Mouse (Mus musculus): ENCODE measurements at regions not wholly inside any gene's neighbourhood (a gene's known extent, or its start where the extent isn't known, plus 50 kb on each side); places are given as distances from the start of the nearest gene placed in this dataset.

DNA sequence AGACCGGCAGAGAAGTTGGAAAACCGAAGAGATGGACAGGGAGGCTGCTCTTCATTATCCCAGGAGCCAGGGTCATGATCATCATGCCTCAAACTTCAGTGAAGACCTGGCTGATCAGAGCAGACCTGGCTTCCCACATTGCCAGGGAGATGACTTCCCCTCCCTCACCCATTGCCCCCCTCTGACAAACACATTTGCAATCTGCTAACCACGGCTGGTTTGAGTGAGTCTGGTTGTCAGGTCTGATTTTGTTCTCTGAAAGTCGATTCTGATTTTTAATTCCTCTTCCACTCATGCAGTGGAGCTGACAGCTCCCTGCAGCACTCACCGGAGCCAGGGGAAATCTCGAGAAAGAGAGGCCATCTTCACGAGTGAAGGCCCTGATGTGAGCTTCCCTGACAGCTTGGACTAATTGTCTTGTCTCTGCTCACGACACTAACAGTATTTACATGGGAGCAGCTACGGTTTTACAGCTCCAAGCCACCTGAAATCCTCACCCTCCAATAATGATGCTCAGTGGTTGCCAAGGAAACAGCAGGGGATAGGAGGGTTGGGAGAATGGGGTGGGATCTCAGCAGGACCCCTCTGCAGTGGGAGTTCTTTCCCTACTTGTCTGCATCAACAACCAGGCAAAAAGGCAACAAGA lies 124.2 kb downstream of the Chst1 start:
- TF ChIP-seq CTCF (IDR thresholded peaks at IDR 0.05; ENCODE audit: extremely low read depth, insufficient read depth, insufficient read length, insufficient replicate concordance) (no peak), POLR2A (IDR thresholded peaks at IDR 0.05; ENCODE audit: low read depth, low read length) (no peak)
- DNase-seq (ENCODE audit: low read depth in 1 of 2, low spot score in 2 of 2): no peak
- H3K27ac ChIP-seq (ENCODE audit: insufficient read depth, low read length): no peak overlapping the region
- H3K27me3 ChIP-seq (ENCODE audit: control insufficient read depth, insufficient read depth, low read length): no peaks in the 10 kb centered on the region
- H3K36me3 ChIP-seq (ENCODE audit: control insufficient read depth, insufficient read depth, low read length): no peaks in the 10 kb centered on the region
- H3K4me3 ChIP-seq (ENCODE audit: extremely low read depth, insufficient read depth, insufficient read length): no peak overlapping the region
- H3K4me1 ChIP-seq (ENCODE audit: control insufficient read depth, insufficient read depth, insufficient read length): no peaks in the 10 kb centered on the region
- WGBS: 63% methylated on average over 9 of the region's 9 CpGs

DNA sequence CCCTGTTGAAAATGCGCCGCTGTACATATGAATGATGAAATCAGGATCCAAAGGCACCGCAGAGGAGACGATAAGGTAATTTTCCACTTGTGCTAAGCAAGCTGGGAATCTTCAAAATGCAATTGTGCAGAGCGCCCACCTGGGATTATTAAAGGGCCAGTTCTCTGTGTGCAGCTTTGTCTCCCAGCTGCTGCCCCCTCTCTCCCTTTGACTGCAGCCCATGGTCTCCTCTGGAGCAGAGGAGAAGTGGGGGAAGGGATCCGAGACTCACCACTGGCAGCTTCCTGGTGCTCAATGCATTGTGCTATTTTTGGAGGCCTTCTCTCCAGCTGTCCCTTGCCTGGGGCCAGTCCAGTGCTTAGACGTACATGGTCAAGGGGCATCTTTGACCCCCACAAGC lies 127.1 kb downstream of the Chst1 start:
- no peak for TF ChIP-seq CTCF (IDR thresholded peaks at IDR 0.05; ENCODE audit: extremely low read depth, insufficient read depth, insufficient read length, insufficient replicate concordance)
- no peak for TF ChIP-seq POLR2A (IDR thresholded peaks at IDR 0.05; ENCODE audit: low read depth, low read length)
- no peak overlapping the region for H3K4me3 ChIP-seq (ENCODE audit: extremely low read depth, insufficient read depth, insufficient read length)
- 86% methylated on average over 7 of the region's 7 CpGs for WGBS
- no peak for DNase-seq (ENCODE audit: low read depth in 1 of 2, low spot score in 2 of 2)
- no peaks in the 10 kb centered on the region for H3K27me3 ChIP-seq (ENCODE audit: control insufficient read depth, insufficient read depth, low read length)
- H3K27ac ChIP-seq (ENCODE audit: insufficient read depth, low read length): no peak overlapping the region
- H3K4me1 ChIP-seq (ENCODE audit: control insufficient read depth, insufficient read depth, insufficient read length): no peaks in the 10 kb centered on the region
- H3K36me3 ChIP-seq (ENCODE audit: control insufficient read depth, insufficient read depth, low read length): no peaks in the 10 kb centered on the region

DNA sequence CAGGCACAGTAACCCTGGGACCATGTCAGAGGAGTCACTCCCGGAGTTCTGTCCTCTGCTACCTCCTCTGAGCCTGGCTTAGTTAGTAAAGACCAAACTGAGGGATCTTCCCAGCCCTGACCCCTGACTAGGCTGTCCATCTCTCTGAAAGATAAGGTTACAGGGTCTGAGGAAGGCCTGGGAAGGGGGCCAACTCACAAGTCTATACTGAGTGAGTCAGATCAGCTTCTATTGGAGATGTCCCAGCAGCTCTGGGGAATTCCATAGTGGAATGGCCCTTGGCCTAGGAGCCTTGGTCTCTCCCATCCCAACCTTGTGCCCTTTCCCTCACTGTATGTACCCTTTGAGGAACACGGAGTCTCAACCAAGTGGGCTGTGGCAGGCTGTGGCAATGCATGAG lies 127.7 kb downstream of the Chst1 start:
- 73% methylated on average over 2 of the region's 2 CpGs for WGBS
- Histone ChIP-seq H3K27me3 (ENCODE audit: control insufficient read depth, insufficient read depth, low read length) (no peaks in the 10 kb centered on the region), H3K4me1 (ENCODE audit: control insufficient read depth, insufficient read depth, insufficient read length) (no peaks in the 10 kb centered on the region), H3K27ac (ENCODE audit: insufficient read depth, low read length) (no peak overlapping the region; the same call in 1 of the 2 replicates), H3K36me3 (ENCODE audit: control insufficient read depth, insufficient read depth, low read length) (no peaks in the 10 kb centered on the region), H3K4me3 (ENCODE audit: extremely low read depth, insufficient read depth, insufficient read length) (no peak overlapping the region)
- DNase-seq (ENCODE audit: low read depth in 1 of 2, low spot score in 2 of 2): no peak
- TF ChIP-seq CTCF (IDR thresholded peaks at IDR 0.05; ENCODE audit: extremely low read depth, insufficient read depth, insufficient read length, insufficient replicate concordance): no peak
- TF ChIP-seq POLR2A (IDR thresholded peaks at IDR 0.05; ENCODE audit: low read depth, low read length): no peak

DNA sequence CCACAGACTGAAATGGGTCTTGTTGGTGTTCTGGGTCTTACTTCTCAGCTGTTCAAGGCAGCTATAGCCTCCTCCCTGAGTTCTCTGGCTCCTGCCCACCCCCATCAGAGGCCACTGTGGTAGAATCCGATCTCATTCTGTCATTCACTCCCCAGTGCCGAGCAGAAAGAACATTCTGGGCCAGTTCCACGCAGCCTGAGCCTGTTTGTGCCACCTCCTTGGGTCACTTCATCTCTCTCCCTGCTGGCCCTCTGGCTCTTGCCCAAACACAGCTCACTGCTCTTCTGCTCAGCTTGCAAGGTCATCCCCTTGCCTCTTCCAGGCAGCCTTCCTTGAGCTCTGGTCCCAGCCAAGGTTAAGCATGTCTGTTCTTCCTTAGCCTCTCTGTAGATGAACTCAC lies 128.9 kb downstream of the Chst1 start:
- no peak for DNase-seq (ENCODE audit: low read depth in 1 of 2, low spot score in 2 of 2)
- no peak for TF ChIP-seq POLR2A (IDR thresholded peaks at IDR 0.05; ENCODE audit: low read depth, low read length)
- TF ChIP-seq CTCF (IDR thresholded peaks at IDR 0.05; ENCODE audit: extremely low read depth, insufficient read depth, insufficient read length, insufficient replicate concordance): no peak
- H3K36me3 ChIP-seq (ENCODE audit: control insufficient read depth, insufficient read depth, low read length): no peaks in the 10 kb centered on the region

DNA sequence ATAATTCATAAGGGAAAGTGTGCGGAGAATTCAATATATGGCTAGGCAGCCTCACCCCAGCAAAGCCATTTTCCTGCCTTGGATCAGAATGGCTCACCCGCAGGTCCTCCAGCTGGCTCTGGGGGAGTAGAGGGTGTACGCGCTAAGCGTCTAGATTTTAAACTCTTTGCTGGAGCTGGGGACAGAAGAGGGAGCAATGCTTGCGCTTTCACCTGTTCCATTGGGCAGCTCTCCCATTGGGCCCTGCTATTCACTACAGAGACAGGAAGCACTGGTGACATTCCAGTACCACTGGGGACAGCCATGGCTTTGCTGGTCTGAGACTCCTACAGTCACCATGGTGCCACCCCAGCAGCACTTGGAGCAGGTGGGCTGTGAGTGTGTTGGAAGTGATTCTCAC lies 130.9 kb downstream of the Chst1 start:
- DNase-seq (ENCODE audit: low read depth in 1 of 2, low spot score in 2 of 2): no peak
- Histone ChIP-seq H3K4me3 (ENCODE audit: extremely low read depth, insufficient read depth, insufficient read length) (no peak overlapping the region), H3K27ac (ENCODE audit: insufficient read depth, low read length) (no peak overlapping the region), H3K4me1 (ENCODE audit: control insufficient read depth, insufficient read depth, insufficient read length) (no peaks in the 10 kb centered on the region), H3K36me3 (ENCODE audit: control insufficient read depth, insufficient read depth, low read length) (no peaks in the 10 kb centered on the region), H3K27me3 (ENCODE audit: control insufficient read depth, insufficient read depth, low read length) (no peaks in the 10 kb centered on the region)
- 95% methylated on average over 6 of the region's 6 CpGs for WGBS
- TF ChIP-seq CTCF (IDR thresholded peaks at IDR 0.05; ENCODE audit: extremely low read depth, insufficient read depth, insufficient read length, insufficient replicate concordance) (no peak), POLR2A (IDR thresholded peaks at IDR 0.05; ENCODE audit: low read depth, low read length) (no peak)

More for the DNA sequence above, 128.9 kb downstream of the Chst1 start:
- no peaks in the 10 kb centered on the region for H3K27me3 ChIP-seq (ENCODE audit: control insufficient read depth, insufficient read depth, low read length)
- no peak overlapping the region for H3K4me3 ChIP-seq (ENCODE audit: extremely low read depth, insufficient read depth, insufficient read length)
- WGBS: 82% methylated on average over 3 of the region's 3 CpGs
- H3K27ac ChIP-seq (ENCODE audit: insufficient read depth, low read length): no peak overlapping the region
- H3K4me1 ChIP-seq (ENCODE audit: control insufficient read depth, insufficient read depth, insufficient read length): no peaks in the 10 kb centered on the region

DNA sequence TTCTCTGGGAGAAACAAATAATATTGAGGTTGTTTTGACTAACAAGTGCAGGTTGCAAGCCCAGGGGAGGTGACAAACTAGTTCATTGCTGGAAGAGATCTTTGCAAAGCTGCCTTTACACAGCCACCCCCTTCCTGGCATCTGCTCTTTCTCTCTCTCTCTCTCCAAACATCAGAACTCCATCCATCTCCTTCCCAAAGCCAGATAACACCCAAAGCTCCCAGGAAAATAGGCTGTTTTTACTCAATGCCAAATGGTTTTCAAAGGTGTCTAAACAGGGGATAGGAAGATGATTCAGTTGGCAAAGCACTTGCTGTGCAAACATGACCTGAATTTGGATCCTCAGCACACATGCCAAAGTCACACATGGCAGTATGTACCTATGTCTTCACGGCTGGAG lies 133.9 kb downstream of the Chst1 start:
- TF ChIP-seq POLR2A (IDR thresholded peaks at IDR 0.05; ENCODE audit: low read depth, low read length): no peak
- TF ChIP-seq CTCF (IDR thresholded peaks at IDR 0.05; ENCODE audit: extremely low read depth, insufficient read depth, insufficient read length, insufficient replicate concordance): no peak
- no peak overlapping the region for H3K4me3 ChIP-seq (ENCODE audit: extremely low read depth, insufficient read depth, insufficient read length)
- no peaks in the 10 kb centered on the region for H3K4me1 ChIP-seq (ENCODE audit: control insufficient read depth, insufficient read depth, insufficient read length)
- no peak for DNase-seq (ENCODE audit: low read depth in 1 of 2, low spot score in 2 of 2)
- H3K36me3 ChIP-seq (ENCODE audit: control insufficient read depth, insufficient read depth, low read length): no peaks in the 10 kb centered on the region
- WGBS: 100% methylated on average over 1 of the region's 1 CpGs
- H3K27ac ChIP-seq (ENCODE audit: insufficient read depth, low read length): no peak overlapping the region
- no peaks in the 10 kb centered on the region for H3K27me3 ChIP-seq (ENCODE audit: control insufficient read depth, insufficient read depth, low read length)

DNA sequence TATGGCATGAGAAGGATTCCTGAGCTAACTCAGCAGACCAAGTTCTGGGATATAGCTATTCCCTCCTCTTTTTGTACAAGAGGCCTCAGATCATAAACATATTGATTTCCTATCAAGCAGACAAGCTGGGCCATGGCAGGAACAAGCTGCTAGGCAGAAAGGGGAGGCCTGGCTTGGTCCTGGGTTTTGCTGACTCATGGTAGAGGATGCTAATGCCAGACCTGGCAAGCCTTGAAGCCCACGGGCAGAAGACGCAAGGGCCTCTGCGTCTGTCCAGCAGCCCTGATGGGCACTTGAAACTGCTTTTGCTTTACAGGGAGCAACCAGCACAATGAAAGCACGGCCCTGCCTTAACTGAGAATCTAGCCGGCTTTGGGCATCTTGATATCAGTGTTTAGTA lies 136.3 kb downstream of the Chst1 start:
- Histone ChIP-seq H3K4me3 (ENCODE audit: extremely low read depth, insufficient read depth, insufficient read length) (no peak overlapping the region), H3K27me3 (ENCODE audit: control insufficient read depth, insufficient read depth, low read length) (no peaks in the 10 kb centered on the region), H3K27ac (ENCODE audit: insufficient read depth, low read length) (no peak overlapping the region), H3K4me1 (ENCODE audit: control insufficient read depth, insufficient read depth, insufficient read length) (no peaks in the 10 kb centered on the region), H3K36me3 (ENCODE audit: control insufficient read depth, insufficient read depth, low read length) (no peaks in the 10 kb centered on the region)
- TF ChIP-seq POLR2A (IDR thresholded peaks at IDR 0.05; ENCODE audit: low read depth, low read length) (no peak), CTCF (IDR thresholded peaks at IDR 0.05; ENCODE audit: extremely low read depth, insufficient read depth, insufficient read length, insufficient replicate concordance) (no peak)
- 62% methylated on average over 5 of the region's 5 CpGs for WGBS
- DNase-seq (ENCODE audit: low read depth in 1 of 2, low spot score in 2 of 2): no peak
